Mouse (Mus musculus) hindbrain, embryonic 12.5 days (tissue): Measurements from ENCODE around the gene Depdc1b. TPM values are rescaled to one million over a fixed set of nuclear protein-coding genes. Genes with fewer than 3 reads are reported as not detected.

Experiments
- ATAC-seq: fragments of 200-750 bp; cut with Nextera tagmentation; 2 replicates; pipeline ENCODE4 v1.8.0; 2017; ENCODE audit warnings: moderate TSS enrichment; ENCODE audit not compliant: low FRiP score
- H3K27ac ChIP-seq: fragments of 300-500 bp; sonication (generic); 2 replicates; pipeline ENCODE4 v1.5.1; 2016; ENCODE audit warnings: mild to moderate bottlenecking
- H3K27me3 ChIP-seq: fragments of 300-500 bp; sonication (generic); 2 replicates; pipeline ENCODE4 v1.6.1; 2016; ENCODE audit warnings: mild to moderate bottlenecking
- H3K36me3 ChIP-seq: fragments of 300-500 bp; sonication (generic); 2 replicates; pipeline ENCODE4 v1.6.1; 2016; ENCODE audit warnings: mild to moderate bottlenecking
- H3K4me1 ChIP-seq: fragments of 300-500 bp; sonication (generic); 2 replicates; pipeline ENCODE4 v1.6.1; 2016
- H3K4me2 ChIP-seq: fragments of 300-500 bp; sonication (generic); replicated peaks from 2 replicates; pipeline ENCODE4 v1.6.1; 2016; ENCODE audit warnings: mild to moderate bottlenecking
- H3K4me3 ChIP-seq: fragments of 300-500 bp; sonication (generic); 2 replicates; pipeline ENCODE4 v1.5.1; 2016; ENCODE audit warnings: mild to moderate bottlenecking
- H3K9ac ChIP-seq: fragments of 300-500 bp; sonication (generic); 2 replicates; pipeline ENCODE4 v1.6.1; 2016; ENCODE audit warnings: mild to moderate bottlenecking, moderate library complexity
- H3K9me3 ChIP-seq: fragments of 300-500 bp; sonication (generic); replicated peaks from 2 replicates; pipeline ENCODE4 v1.6.1; 2016; ENCODE audit warnings: mild to moderate bottlenecking
- WGBS: fragments of 180-500 bp; shearing (Covaris S2); methylation state at CpG from one replicate; pipeline ENCODE4 v1.1.7; 2016; 5-methylcytosine and 5-hydroxymethylcytosine counted together
- polyA plus RNA-seq: library from polyadenylated mRNA; unstranded; fragments of >200 nt; fragmentation: Nextera tagmentation; extraction: Ambion mirVana; gene quantifications from 2 replicates; pipeline ENCODE4 v1.2.1, GENCODE M21; 2016

Depdc1b gene
- polyA plus RNA-seq, 1 experiment from 2014 or later, result 9.2 TPM

GRCm38 (mm10) chr13:108290314-108290713 lies 25.8 kb upstream of the Depdc1b start:
- Histone ChIP-seq H3K27me3 (no peaks in the 10 kb centered on the region), H3K36me3 (no peaks in the 10 kb centered on the region), H3K9ac (no peak overlapping the region), H3K27ac (no peak overlapping the region), H3K4me1 (no peaks in the 10 kb centered on the region), H3K4me2 (no peak overlapping the region), H3K9me3 (no peaks in the 10 kb centered on the region), H3K4me3 (no peak overlapping the region)
- no peak for ATAC-seq
- WGBS, result 90% methylated on average over 4 of the region's 4 CpGs

GRCm38 (mm10) chr13:108297350-108298093 lies 18.6 kb upstream of the Depdc1b start:
- H3K27ac ChIP-seq, result peak overlapping the region; percentile 36
- H3K9ac ChIP-seq, result no peak overlapping the region; the same call in 1 of the 2 replicates
- H3K9me3 ChIP-seq, result no peaks in the 10 kb centered on the region
- H3K4me2 ChIP-seq, result peak overlapping the region; percentile 44
- H3K4me3 ChIP-seq, result peak overlapping the region; percentile 11; the same call in 1 of the 2 replicates
- H3K27me3 ChIP-seq, result no peaks in the 10 kb centered on the region
- WGBS, result 28% methylated on average over 12 of the region's 12 CpGs
- peaks cover 17% of the 10 kb centered on the region for H3K4me1 ChIP-seq
- ATAC-seq, result peak; percentile 85
- no peaks in the 10 kb centered on the region for H3K36me3 ChIP-seq

- Histone ChIP-seq H3K27me3 (no peaks in the 10 kb centered on the region), H3K4me1 (peaks cover 17% of the 10 kb centered on the region), H3K9ac (no peak overlapping the region), H3K4me2 (no peak overlapping the region), H3K27ac (no peak overlapping the region), H3K9me3 (no peaks in the 10 kb centered on the region), H3K4me3 (no peak overlapping the region), H3K36me3 (no peaks in the 10 kb centered on the region)
- WGBS, result 74% methylated on average over 5 of the region's 5 CpGs
- ATAC-seq, result no peak
These were observed 17.9 kb upstream of the Depdc1b start for GRCm38 (mm10) chr13:108298241-108298640.

GRCm38 (mm10) chr13:108300346-108300950 lies 15.7 kb upstream of the Depdc1b start:
- Histone ChIP-seq H3K27me3 (no peaks in the 10 kb centered on the region), H3K4me2 (no peak overlapping the region), H3K27ac (no peak overlapping the region), H3K4me1 (peaks cover 17% of the 10 kb centered on the region), H3K36me3 (no peaks in the 10 kb centered on the region), H3K9me3 (no peaks in the 10 kb centered on the region), H3K9ac (no peak overlapping the region), H3K4me3 (no peak overlapping the region)
- WGBS, result 31% methylated on average over 5 of the region's 5 CpGs
- no peak for ATAC-seq

- ATAC-seq, result peak; percentile 49
- H3K27ac ChIP-seq, result 0 out of 2 replicates have a peak overlapping the region, but pooled peaks have one; percentile 8
- no peak overlapping the region for H3K4me2 ChIP-seq
- WGBS, result 45% methylated on average over 7 of the region's 7 CpGs
- H3K4me1 ChIP-seq, result peaks cover 17% of the 10 kb centered on the region
- H3K36me3 ChIP-seq, result no peaks in the 10 kb centered on the region
- H3K9ac ChIP-seq, result no peak overlapping the region
- H3K4me3 ChIP-seq, result no peak overlapping the region
- H3K9me3 ChIP-seq, result no peaks in the 10 kb centered on the region
- no peaks in the 10 kb centered on the region for H3K27me3 ChIP-seq
These were observed 14.7 kb upstream of the Depdc1b start for GRCm38 (mm10) chr13:108301411-108301810.

GRCm38 (mm10) chr13:108302957-108303675 lies 13.0 kb upstream of the Depdc1b start:
- H3K27ac ChIP-seq, result no peak overlapping the region
- H3K4me3 ChIP-seq, result no peak overlapping the region
- peaks cover 7% of the 10 kb centered on the region; the same call in 1 of the 2 replicates for H3K4me1 ChIP-seq
- ATAC-seq, result no peak
- no peaks in the 10 kb centered on the region for H3K9me3 ChIP-seq
- WGBS, result 79% methylated on average over 7 of the region's 7 CpGs
- no peaks in the 10 kb centered on the region for H3K36me3 ChIP-seq
- H3K4me2 ChIP-seq, result no peak overlapping the region
- no peaks in the 10 kb centered on the region for H3K27me3 ChIP-seq
- H3K9ac ChIP-seq, result no peak overlapping the region

- Histone ChIP-seq H3K4me1 (peaks cover 7% of the 10 kb centered on the region; the same call in 1 of the 2 replicates), H3K27ac (no peak overlapping the region), H3K9me3 (no peaks in the 10 kb centered on the region), H3K9ac (no peak overlapping the region), H3K36me3 (no peaks in the 10 kb centered on the region), H3K27me3 (no peaks in the 10 kb centered on the region), H3K4me2 (no peak overlapping the region), H3K4me3 (no peak overlapping the region)
- ATAC-seq, result no peak
- WGBS, result 89% methylated on average over 1 of the region's 1 CpGs
These were observed 12.3 kb upstream of the Depdc1b start for GRCm38 (mm10) chr13:108303841-108304240.

- peaks cover 7% of the 10 kb centered on the region; the same call in 1 of the 2 replicates for H3K4me1 ChIP-seq
- no peaks in the 10 kb centered on the region for H3K36me3 ChIP-seq
- H3K9ac ChIP-seq, result no peak overlapping the region
- H3K4me3 ChIP-seq, result no peak overlapping the region
- WGBS, result 70% methylated on average over 2 of the region's 2 CpGs
- H3K27ac ChIP-seq, result no peak overlapping the region
- no peak for ATAC-seq
- H3K4me2 ChIP-seq, result no peak overlapping the region
- H3K9me3 ChIP-seq, result no peaks in the 10 kb centered on the region
- H3K27me3 ChIP-seq, result no peaks in the 10 kb centered on the region
These were observed 11.5 kb upstream of the Depdc1b start for GRCm38 (mm10) chr13:108304680-108305079.

GRCm38 (mm10) chr13:108316487-108316903 lies 363 bp downstream of the Depdc1b start:
- peak; percentile 66 for ATAC-seq
- H3K4me1 ChIP-seq, result peaks cover 11% of the 10 kb centered on the region
- under 1% methylated on average over 32 of the region's 32 CpGs for WGBS
- no peaks in the 10 kb centered on the region; the same call in 1 of the 2 replicates for H3K27me3 ChIP-seq
- peak overlapping the region; percentile 68 for H3K9ac ChIP-seq
- H3K9me3 ChIP-seq, result no peaks in the 10 kb centered on the region
- H3K4me3 ChIP-seq, result peak overlapping the region; percentile 78
- peak overlapping the region; percentile 90 for H3K4me2 ChIP-seq
- no peak overlapping the region for H3K27ac ChIP-seq
- no peaks in the 10 kb centered on the region for H3K36me3 ChIP-seq

- no peak for ATAC-seq
- no peak overlapping the region for H3K9ac ChIP-seq
- no peaks in the 10 kb centered on the region; the same call in 1 of the 2 replicates for H3K27me3 ChIP-seq
- no peak overlapping the region for H3K4me3 ChIP-seq
- WGBS, result 89% methylated on average over 2 of the region's 2 CpGs
- no peaks in the 10 kb centered on the region for H3K9me3 ChIP-seq
- no peaks in the 10 kb centered on the region for H3K36me3 ChIP-seq
- H3K4me2 ChIP-seq, result peak overlapping the region; percentile 90
- no peak overlapping the region for H3K27ac ChIP-seq
- H3K4me1 ChIP-seq, result peaks cover 11% of the 10 kb centered on the region
These were observed 1.3 kb downstream of the Depdc1b start for GRCm38 (mm10) chr13:108317414-108317813.

- Histone ChIP-seq H3K36me3 (0 out of 2 replicates have a peak, but pooled peaks cover under 1% of the 10 kb centered on the region), H3K9ac (no peak overlapping the region), H3K27ac (no peak overlapping the region), H3K4me2 (no peak overlapping the region), H3K4me3 (no peak overlapping the region), H3K9me3 (no peaks in the 10 kb centered on the region), H3K27me3 (no peaks in the 10 kb centered on the region), H3K4me1 (peaks cover 11% of the 10 kb centered on the region)
- no peak for ATAC-seq
- WGBS, result 97% methylated on average over 8 of the region's 8 CpGs
These were observed 2.9 kb downstream of the Depdc1b start for GRCm38 (mm10) chr13:108319028-108319427.

GRCm38 (mm10) chr13:108320216-108320615 lies 4.1 kb downstream of the Depdc1b start:
- Histone ChIP-seq H3K4me1 (peaks cover 11% of the 10 kb centered on the region), H3K27me3 (no peaks in the 10 kb centered on the region), H3K4me3 (no peak overlapping the region), H3K27ac (no peak overlapping the region), H3K9me3 (no peaks in the 10 kb centered on the region), H3K9ac (no peak overlapping the region), H3K4me2 (no peak overlapping the region), H3K36me3 (peaks cover 7% of the 10 kb centered on the region; the same call in 1 of the 2 replicates)
- 92% methylated on average over 8 of the region's 8 CpGs for WGBS
- no peak for ATAC-seq
